ENCODE assay signal across 32 mouse cellular contexts in the genomic region with DNA sequence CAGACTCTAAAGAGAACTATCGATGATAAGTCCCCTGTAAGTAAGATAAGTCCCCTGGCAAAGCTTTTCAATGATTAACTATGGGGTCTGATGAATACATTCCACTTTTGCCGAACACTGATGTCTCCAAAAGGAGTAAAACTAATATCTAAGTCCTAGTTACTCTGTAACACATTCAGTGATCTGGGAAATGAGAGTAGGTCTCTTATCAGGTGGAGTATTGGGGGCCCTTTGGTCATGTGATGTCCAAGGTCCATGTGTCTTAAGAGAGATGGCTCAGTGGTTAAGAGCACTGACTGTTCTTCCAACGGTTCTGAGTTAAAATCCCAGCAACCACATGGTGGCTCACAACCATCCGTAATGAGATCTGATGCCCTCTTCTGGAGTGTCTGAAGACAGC.
"Had no signal": no experiment of that assay in that cellular context is flagged by ENCODE, and none has a peak within 500 bp of the region (broad histone marks: within the 10 kb centered on the region; RNA-seq: fewer than 3 reads in every experiment).

No protein-coding gene starts in this region.

- H3K36me3 ChIP-seq: limb, embryonic 10.5 days; limb, embryonic 12.5 days; limb, embryonic 13.5 days; limb, embryonic 15.5 days; liver, embryonic 12.5 days; liver, embryonic 13.5 days; liver, embryonic 15.5 days; lung, embryonic 15.5 days; midbrain, embryonic 10.5 days; midbrain, embryonic 12.5 days; midbrain, embryonic 13.5 days; midbrain, embryonic 15.5 days; neural tube, embryonic 12.5 days had no signal

- H3K9ac ChIP-seq: limb, embryonic 12.5 days; limb, embryonic 13.5 days; limb, embryonic 15.5 days; liver, embryonic 12.5 days; liver, embryonic 13.5 days; liver, embryonic 14.5 days; liver, embryonic 15.5 days; liver, postnatal 0 days; lung, embryonic 14.5 days; lung, embryonic 15.5 days; midbrain, embryonic 12.5 days; midbrain, embryonic 13.5 days; midbrain, embryonic 15.5 days; neural tube, embryonic 12.5 days had no signal

- ATAC-seq: liver, embryonic 12.5 days; liver, postnatal 0 days; lung, postnatal 0 days; midbrain, embryonic 13.5 days; midbrain, embryonic 15.5 days; midbrain, embryonic 16.5 days had no signal

- H3K27me3 ChIP-seq: limb, embryonic 12.5 days; limb, embryonic 13.5 days; limb, embryonic 15.5 days; liver, embryonic 12.5 days; liver, embryonic 13.5 days; liver, embryonic 15.5 days; lung, embryonic 15.5 days; megakaryocyte, embryonic 14.5 days; midbrain, embryonic 12.5 days; midbrain, embryonic 13.5 days; midbrain, embryonic 15.5 days; neural tube, embryonic 12.5 days had no signal

- H3K4me2 ChIP-seq: limb, embryonic 12.5 days; limb, embryonic 13.5 days; limb, embryonic 15.5 days; liver, embryonic 11.5 days; liver, embryonic 12.5 days; liver, embryonic 13.5 days; liver, embryonic 15.5 days; lung, embryonic 14.5 days; lung, embryonic 15.5 days; midbrain, embryonic 11.5 days; midbrain, embryonic 12.5 days; midbrain, embryonic 13.5 days; midbrain, embryonic 15.5 days; neural tube, embryonic 12.5 days had no signal

- H3K27ac ChIP-seq: limb, embryonic 10.5 days; limb, embryonic 12.5 days; limb, embryonic 13.5 days; limb, embryonic 15.5 days; liver, embryonic 12.5 days; liver, embryonic 13.5 days; liver, embryonic 14.5 days; liver, embryonic 15.5 days; lung, embryonic 15.5 days; macrophage; midbrain, embryonic 10.5 days; midbrain, embryonic 12.5 days; midbrain, embryonic 13.5 days; midbrain, embryonic 15.5 days; neural tube, embryonic 12.5 days had no signal

- DNase-seq: left cerebral cortex, postnatal 4 days; liver; liver, embryonic 13.5 days; liver, postnatal 0 days; lung, adult 18-20 months; lung, adult 2 months; lung, embryonic 14.5 days; lung, postnatal 10 days; lung, postnatal 14 days; lung, postnatal 36 days; lung, postnatal 4 days; midbrain, embryonic 14.5 days had no signal

- H3K4me3 ChIP-seq: limb, embryonic 10.5 days; limb, embryonic 12.5 days; limb, embryonic 13.5 days; limb, embryonic 15.5 days; liver, embryonic 12.5 days; liver, embryonic 13.5 days; liver, embryonic 15.5 days; lung, embryonic 15.5 days; megakaryocyte, embryonic 14.5 days; midbrain, embryonic 10.5 days; midbrain, embryonic 12.5 days; midbrain, embryonic 13.5 days; midbrain, embryonic 15.5 days; myocyte; neural tube, embryonic 12.5 days had no signal

- H3K4me1 ChIP-seq: limb, embryonic 10.5 days; limb, embryonic 12.5 days; limb, embryonic 13.5 days; limb, embryonic 15.5 days; liver, embryonic 12.5 days; liver, embryonic 13.5 days; liver, embryonic 15.5 days; lung, embryonic 15.5 days; megakaryocyte, embryonic 14.5 days; midbrain, embryonic 10.5 days; midbrain, embryonic 12.5 days; midbrain, embryonic 13.5 days; midbrain, embryonic 15.5 days; neural tube, embryonic 12.5 days had no signal

- H3K9me3 ChIP-seq: limb, embryonic 10.5 days; limb, embryonic 12.5 days; limb, embryonic 13.5 days; limb, embryonic 15.5 days; liver, embryonic 12.5 days; liver, embryonic 13.5 days; liver, embryonic 15.5 days; lung, embryonic 15.5 days; midbrain, embryonic 10.5 days; midbrain, embryonic 12.5 days; midbrain, embryonic 13.5 days; midbrain, embryonic 15.5 days; neural tube, embryonic 12.5 days had no signal
